Comparison of ENCODE assay signal across 18 mouse cellular contexts in the genomic region with DNA sequence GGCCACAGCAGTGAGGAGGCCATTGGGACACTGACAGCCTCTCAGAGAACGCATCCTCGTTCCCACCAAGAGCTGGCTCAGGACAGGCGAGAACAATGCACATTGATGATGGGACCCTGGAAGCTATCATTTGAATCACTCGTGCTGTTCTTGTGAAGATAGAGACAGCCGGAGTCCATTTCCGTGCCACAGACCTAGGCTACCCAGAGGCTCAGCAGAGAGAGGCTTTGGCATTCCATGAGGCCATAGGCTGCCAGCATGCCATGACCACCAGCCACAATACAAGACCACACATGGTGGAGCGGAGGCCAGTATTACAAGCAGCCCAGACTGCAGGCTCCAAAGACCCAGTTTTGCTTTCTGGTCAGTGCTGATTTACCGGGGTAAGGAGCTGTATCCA. TPM values are rescaled to one million over a fixed set of nuclear protein-coding genes. Genes with fewer than 3 reads are reported as not detected.
"Had no signal": no experiment of that assay in that cellular context is flagged by ENCODE, and none has a peak within 500 bp of the region (broad histone marks: within the 10 kb centered on the region; RNA-seq: fewer than 3 reads in every experiment).

No protein-coding gene starts in this region.

- DNase-seq: lung, adult 18-20 months; lung, embryonic 14.5 days; lung, postnatal 10 days; lung, postnatal 4 days; right cerebral cortex, postnatal 14 days; thymus, adult 2 months; thymus, postnatal 25 days; thymus, postnatal 4 days had no signal

- ATAC-seq: midbrain, embryonic 13.5 days; midbrain, embryonic 16.5 days had no signal

- H3K9ac ChIP-seq: liver, embryonic 14.5 days; lung, embryonic 14.5 days; midbrain, embryonic 13.5 days; neural tube, embryonic 13.5 days; neural tube, embryonic 15.5 days; stomach, embryonic 15.5 days had no signal

- H3K36me3 ChIP-seq: midbrain, embryonic 10.5 days; midbrain, embryonic 13.5 days; neural tube, embryonic 13.5 days; neural tube, embryonic 15.5 days; stomach, embryonic 15.5 days had no signal

- H3K27ac ChIP-seq: liver, embryonic 14.5 days; midbrain, embryonic 10.5 days; midbrain, embryonic 13.5 days; neural tube, embryonic 13.5 days; neural tube, embryonic 15.5 days; stomach, embryonic 15.5 days; stomach, postnatal 0 days had no signal

- H3K4me1 ChIP-seq: midbrain, embryonic 10.5 days; midbrain, embryonic 13.5 days; neural tube, embryonic 13.5 days; neural tube, embryonic 15.5 days; stomach, embryonic 15.5 days had no signal

- H3K4me2 ChIP-seq: lung, embryonic 14.5 days; midbrain, embryonic 13.5 days; neural tube, embryonic 13.5 days; neural tube, embryonic 15.5 days; stomach, embryonic 15.5 days had no signal

- H3K9me3 ChIP-seq: midbrain, embryonic 10.5 days; midbrain, embryonic 13.5 days; neural tube, embryonic 13.5 days; neural tube, embryonic 15.5 days; stomach, embryonic 15.5 days had no signal

- H3K4me3 ChIP-seq: midbrain, embryonic 10.5 days; midbrain, embryonic 13.5 days; myocyte; neural tube, embryonic 13.5 days; neural tube, embryonic 15.5 days; stomach, embryonic 15.5 days had no signal

- H3K27me3 ChIP-seq: midbrain, embryonic 13.5 days; neural tube, embryonic 13.5 days; neural tube, embryonic 15.5 days; stomach, embryonic 15.5 days had no signal

RNA-seq across cellular contexts. Expression of a gene that starts 19.2 kb away (rescaled TPM):
- total RNA-seq: megakaryocyte-erythroid progenitor cell, adult 5-6 weeks had no signal
